Mouse (Mus musculus) lung, postnatal 10 days (tissue): ENCODE results near the gene Lsm8.
"Not testable (repeated sequence)": the region's sequence is repeated elsewhere in the genome, so short reads cannot be mapped to it uniquely, and the experiment has no call there.

ENCODE experiments used
- DNase-seq: peaks from one replicate; pipeline ENCODE4 v3.0.0; 2021

The Lsm8 gene

GRCm38 (mm10) chr6:18848051-18848701 is at the start of gene Lsm8:
Gene Lsm8 (plus strand): TSS chr6:18848579.
- DNase-seq, result peak; percentile 98

- no peak for DNase-seq
These were observed 47.4 kb upstream of the Lsm8 start for GRCm38 (mm10) chr6:18800869-18801511.

GRCm38 (mm10) chr6:18812623-18813022 is 35.8 kb upstream of the Lsm8 start:
- DNase-seq, result no peak

- DNase-seq, result no peak
These were observed 32.8 kb upstream of the Lsm8 start for GRCm38 (mm10) chr6:18815606-18816005.

GRCm38 (mm10) chr6:18819343-18819742 is 29.0 kb upstream of the Lsm8 start:
- DNase-seq, result peak; percentile 61

GRCm38 (mm10) chr6:18820246-18820645 is 28.1 kb upstream of the Lsm8 start:
- DNase-seq, result no peak

GRCm38 (mm10) chr6:18822812-18823211 is 25.6 kb upstream of the Lsm8 start:
- no peak for DNase-seq

- DNase-seq, result no peak
These were observed 15.4 kb upstream of the Lsm8 start for GRCm38 (mm10) chr6:18832958-18833357.

GRCm38 (mm10) chr6:18844529-18844928 is 3.9 kb upstream of the Lsm8 start:
- DNase-seq, result not testable (repeated sequence)

- DNase-seq, result not testable (repeated sequence)
These were observed 2.8 kb upstream of the Lsm8 start for GRCm38 (mm10) chr6:18845571-18845970.

GRCm38 (mm10) chr6:18848702-18849061 is 303 bp downstream of the Lsm8 start:
- no peak for DNase-seq

GRCm38 (mm10) chr6:18855323-18855722 is 6.9 kb downstream of the Lsm8 start:
- no peak for DNase-seq

- no peak for DNase-seq
These were observed 8.2 kb downstream of the Lsm8 start for GRCm38 (mm10) chr6:18856487-18857078.

GRCm38 (mm10) chr6:18866018-18866417 is 17.6 kb downstream of the Lsm8 start, which contains the start of gene Ankrd7:
Gene Ankrd7 (plus strand): TSS chr6:18866318.
- no peak for DNase-seq

- no peak for DNase-seq
These were observed 40.7 kb downstream of the Lsm8 start for GRCm38 (mm10) chr6:18889030-18889429.

GRCm38 (mm10) chr6:18894142-18894541 is 45.8 kb downstream of the Lsm8 start:
- DNase-seq, result no peak
